Mouse (Mus musculus) bone marrow, adult 2 months (tissue): Measurements from ENCODE around the gene Samd14.

Experiments used
- CTCF ChIP-seq: fragments of 200-500 bp; IDR thresholded peaks from 2 replicates; pipeline ENCODE4 v1.5.1; 2011; ENCODE audit warnings: low read length, control low read depth; ENCODE audit not compliant: control insufficient read depth, insufficient read depth
- POLR2A ChIP-seq: fragments of 200-500 bp; IDR thresholded peaks from 2 replicates; pipeline ENCODE4 v1.6.1; 2011; ENCODE audit warnings: low read depth, mild to moderate bottlenecking, control low read depth, low read length, borderline replicate concordance; ENCODE audit not compliant: control insufficient read depth

DNA sequence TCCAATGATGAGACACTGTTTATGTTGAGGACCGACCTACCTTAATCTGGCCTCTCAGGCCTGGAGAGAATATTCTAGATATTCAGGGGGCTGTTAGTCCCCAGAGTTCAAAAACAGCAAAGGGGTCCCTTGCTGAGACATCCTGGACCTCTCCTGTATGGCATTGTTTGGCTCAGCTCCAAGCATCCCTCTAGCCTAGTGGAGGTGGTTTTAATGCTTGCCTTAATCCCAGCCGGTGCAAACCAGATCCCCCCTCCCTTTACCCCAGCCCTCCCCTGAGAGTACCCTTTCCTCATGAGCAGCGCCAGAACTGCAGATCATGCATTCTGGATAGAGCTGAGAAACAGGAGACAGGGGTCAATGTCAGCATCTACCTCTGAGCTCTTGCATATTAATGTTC is 2.8 kb downstream of the Samd14 start:
- TF ChIP-seq POLR2A (no peak), CTCF (no peak)
